Mouse (Mus musculus) megakaryocyte, embryonic 14.5 days (primary cell): ENCODE measurements around the gene Spsb2.

Experiments
- FLI1 ChIP-seq: IDR thresholded peaks from 2 replicates; pipeline ENCODE4 v1.6.1; 2012; ENCODE audit warnings: low read length, inconsistent platforms, mixed read lengths
- GATA1 ChIP-seq: IDR thresholded peaks from 3 replicates; pipeline ENCODE4 v1.6.1; 2012; ENCODE audit warnings: mixed read lengths, low read length, inconsistent platforms, borderline replicate concordance

GRCm38 (mm10) chr6:124828101-124828592, 19.7 kb downstream of the Spsb2 start:
- no peak for TF ChIP-seq GATA1
- no peak for TF ChIP-seq FLI1
